In genomic region chr11:106125827-106126226, GRCm38 (mm10) we compare ENCODE assay signal across 26 mouse cellular contexts. TPM values are rescaled to one million over a fixed set of nuclear protein-coding genes. Genes with fewer than 3 reads are reported as not detected.
"Had no signal": no experiment of that assay in that cellular context is flagged by ENCODE, and none has a peak within 500 bp of the region (broad histone marks: within the 10 kb centered on the region; RNA-seq: fewer than 3 reads in every experiment).

No protein-coding gene starts in this region.

- H3K4me3 ChIP-seq: midbrain, embryonic 10.5 days; midbrain, embryonic 12.5 days; myocyte; neural tube, embryonic 13.5 days; neural tube, embryonic 15.5 days; stomach, embryonic 15.5 days had no signal

- H3K4me1 ChIP-seq: midbrain, embryonic 10.5 days; midbrain, embryonic 12.5 days; neural tube, embryonic 13.5 days; neural tube, embryonic 15.5 days; stomach, embryonic 15.5 days had no signal

- H3K27me3 ChIP-seq: midbrain, embryonic 12.5 days; neural tube, embryonic 13.5 days; neural tube, embryonic 15.5 days; stomach, embryonic 15.5 days had no signal

- DNase-seq: liver, postnatal 0 days; lung, embryonic 14.5 days; lung, postnatal 10 days; lung, postnatal 4 days; midbrain, embryonic 14.5 days; retina, postnatal 1 day; right cerebral cortex, adult 18-20 months; right cerebral cortex, postnatal 25 days; right cerebral cortex, postnatal 4 days; spleen, adult 18-20 months; thymus, adult 2 months; thymus, postnatal 25 days; thymus, postnatal 4 days had no signal

RNA-seq across cellular contexts. Expression of gene Gm10840, which starts 34.8 kb away (rescaled TPM):
- total RNA-seq: megakaryocyte-erythroid progenitor cell, adult 5-6 weeks had no signal
- polyA plus RNA-seq: liver, postnatal 0 days; lung, embryonic 14.5 days; lung, embryonic 16.5 days; midbrain, embryonic 10.5 days; midbrain, embryonic 14.5 days; midbrain, embryonic 16.5 days; myocyte; neural tube, embryonic 11.5 days; neural tube, embryonic 13.5 days; neural tube, embryonic 15.5 days; small intestine, adult 2 months; stomach, embryonic 15.5 days; stomach, postnatal 0 days; thymus, adult 2 months; urinary bladder, adult 2 months had no signal
